Mouse (Mus musculus): Measurements from ENCODE around the gene Samd5.

Gene Samd5

GRCm38 (mm10) chr10:9586328-9586727, 88.7 kb downstream of the Samd5 start:
- intact Hi-C loops (cut with DNase I) = no loop called here

GRCm38 (mm10) chr10:9579374-9579773, 95.6 kb downstream of the Samd5 start:
- intact Hi-C loops (cut with DNase I) = loop anchor here (10.0 kb wide), 1 partner anchor 175 kb away; no protein-coding TSS in a partner anchor

- intact Hi-C loops (cut with DNase I) = loop anchor here (1.0 to 10.0 kb wide), 2 partner anchors 100 to 179 kb away; partner anchors contain the start of gene Samd5
Measured at GRCm38 (mm10) chr10:9575605-9576004, 99.4 kb downstream of the Samd5 start.

- intact Hi-C loops (cut with DNase I) = loop anchor here (10.0 kb wide), 1 partner anchor 181 kb away; no protein-coding TSS in a partner anchor
Measured at GRCm38 (mm10) chr10:9574135-9574534, 100.9 kb downstream of the Samd5 start.
